Mouse (Mus musculus): ENCODE measurements at regions not wholly inside any gene's neighbourhood (a gene's known extent, or its start where the extent isn't known, plus 50 kb on each side); places are given as distances from the start of the nearest gene placed in this dataset.

DNA sequence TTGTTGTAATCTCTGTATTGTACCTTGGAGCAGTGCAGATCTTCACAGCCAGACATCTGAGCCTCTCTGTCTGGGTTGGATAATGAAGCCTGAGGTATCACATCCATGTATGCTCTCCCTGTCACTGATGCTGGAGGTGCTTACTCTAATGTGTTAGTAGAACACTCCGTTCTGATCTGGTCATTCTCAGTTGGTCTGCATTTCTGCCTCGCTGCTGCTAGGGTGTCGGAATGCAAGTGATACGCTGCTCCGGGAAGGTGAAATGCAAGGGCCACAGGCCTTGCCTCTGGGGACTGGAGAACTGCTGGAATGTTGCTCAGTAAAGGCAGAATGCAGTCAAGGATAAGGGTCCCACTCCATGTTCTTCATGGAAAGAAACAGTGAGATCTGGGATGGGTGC, 67.1 kb upstream of the Gm6993 start:
- TF ChIP-seq CTCF (IDR thresholded peaks at IDR 0.05; ENCODE audit: control insufficient read depth, insufficient read depth, insufficient read length) (no peak), MAX (IDR thresholded peaks at IDR 0.05) (no peak), MYOG (IDR thresholded peaks at IDR 0.05; ENCODE audit: control insufficient read depth, extremely low read depth, insufficient read length) (no peak), FOSL1 (IDR thresholded peaks at IDR 0.05; ENCODE audit: insufficient read depth, low read length, poor library complexity, severe bottlenecking) (no peak), USF1 (IDR thresholded peaks at IDR 0.05; ENCODE audit: low read depth) (no peak), MYOD1 (IDR thresholded peaks at IDR 0.05; ENCODE audit: control insufficient read depth, insufficient read length, low read depth) (no peak), CEBPB (IDR thresholded peaks at IDR 0.05; ENCODE audit: low read depth) (no peak)
- H3K79me2 ChIP-seq (ENCODE audit: control insufficient read depth, insufficient read depth): no peaks in the 10 kb centered on the region
- no peaks in the 10 kb centered on the region for H3K79me3 ChIP-seq (ENCODE audit: low read depth)

DNA sequence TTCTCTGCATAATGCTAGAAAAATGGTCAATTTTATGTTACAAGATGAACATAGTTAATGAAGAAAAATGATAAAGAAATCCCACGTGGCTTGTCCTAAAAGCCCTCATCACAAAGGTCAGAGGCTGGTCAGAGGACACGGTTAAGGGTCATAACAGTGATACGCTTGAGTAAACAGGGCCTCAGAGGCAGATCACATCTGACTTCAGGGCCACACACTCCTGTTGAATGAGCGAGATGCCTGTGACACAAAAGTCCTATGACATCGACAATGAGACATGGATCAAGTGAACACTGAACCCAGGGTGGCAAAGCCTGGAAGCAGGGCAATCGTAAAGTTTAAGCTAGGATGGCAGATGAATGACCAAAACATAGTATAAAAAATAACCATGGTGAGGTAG, 61.0 kb upstream of the Gm6993 start:
- Histone ChIP-seq H3K79me2 (ENCODE audit: control insufficient read depth, insufficient read depth) (no peaks in the 10 kb centered on the region), H3K36me3 (ENCODE audit: control insufficient read depth, insufficient read depth) (no peaks in the 10 kb centered on the region), H3K27me3 (ENCODE audit: control insufficient read depth, insufficient read depth, insufficient read length) (no peaks in the 10 kb centered on the region), H3K79me3 (ENCODE audit: low read depth) (no peaks in the 10 kb centered on the region), H3K4me3 (ENCODE audit: insufficient read depth, poor library complexity, severe bottlenecking) (no peak overlapping the region), H3ac (ENCODE audit: control insufficient read depth, insufficient read length, low read depth) (no peak overlapping the region)
- TF ChIP-seq MYOD1 (IDR thresholded peaks at IDR 0.05; ENCODE audit: control insufficient read depth, insufficient read length, low read depth) (no peak), USF1 (IDR thresholded peaks at IDR 0.05; ENCODE audit: low read depth) (no peak), FOSL1 (IDR thresholded peaks at IDR 0.05; ENCODE audit: insufficient read depth, low read length, poor library complexity, severe bottlenecking) (no peak), MYOG (IDR thresholded peaks at IDR 0.05; ENCODE audit: control insufficient read depth, extremely low read depth, insufficient read length) (no peak), CTCF (IDR thresholded peaks at IDR 0.05; ENCODE audit: control insufficient read depth, insufficient read depth, insufficient read length) (no peak), CEBPB (IDR thresholded peaks at IDR 0.05; ENCODE audit: low read depth) (no peak), MAX (IDR thresholded peaks at IDR 0.05) (no peak)

More for the DNA sequence above, 67.1 kb upstream of the Gm6993 start:
- Histone ChIP-seq H3K4me3 (ENCODE audit: insufficient read depth, poor library complexity, severe bottlenecking) (no peak overlapping the region), H3K27me3 (ENCODE audit: control insufficient read depth, insufficient read depth, insufficient read length) (no peaks in the 10 kb centered on the region), H3K36me3 (ENCODE audit: control insufficient read depth, insufficient read depth) (no peaks in the 10 kb centered on the region), H3ac (ENCODE audit: control insufficient read depth, insufficient read length, low read depth) (no peak overlapping the region)

DNA sequence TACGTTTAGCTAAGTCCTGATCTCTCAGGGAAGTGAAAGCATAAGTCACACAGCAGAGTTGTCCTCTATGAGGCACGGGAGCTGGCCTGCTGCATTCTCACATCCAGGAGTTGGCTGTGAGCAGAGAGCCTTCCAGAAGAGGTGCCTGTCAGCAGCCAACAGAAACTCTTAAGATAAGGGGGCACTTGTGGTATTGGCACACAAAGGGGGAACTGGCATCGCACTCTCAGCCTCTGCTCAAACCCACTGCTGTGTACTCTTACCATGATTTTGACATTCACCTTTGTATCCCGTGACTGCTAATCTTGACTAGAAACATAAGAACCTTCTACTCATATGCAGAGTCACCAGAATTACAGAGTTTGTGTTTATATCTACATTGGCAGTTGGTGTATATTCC, 56.9 kb upstream of the Gm6993 start:
- Histone ChIP-seq H3K36me3 (ENCODE audit: control insufficient read depth, insufficient read depth) (no peaks in the 10 kb centered on the region), H3K79me3 (ENCODE audit: low read depth) (no peaks in the 10 kb centered on the region), H3K4me3 (ENCODE audit: insufficient read depth, poor library complexity, severe bottlenecking) (no peak overlapping the region), H3K79me2 (ENCODE audit: control insufficient read depth, insufficient read depth) (no peaks in the 10 kb centered on the region), H3K27me3 (ENCODE audit: control insufficient read depth, insufficient read depth, insufficient read length) (no peaks in the 10 kb centered on the region), H3ac (ENCODE audit: control insufficient read depth, insufficient read length, low read depth) (no peak overlapping the region)
- TF ChIP-seq USF1 (IDR thresholded peaks at IDR 0.05; ENCODE audit: low read depth) (no peak), CTCF (IDR thresholded peaks at IDR 0.05; ENCODE audit: control insufficient read depth, insufficient read depth, insufficient read length) (no peak), FOSL1 (IDR thresholded peaks at IDR 0.05; ENCODE audit: insufficient read depth, low read length, poor library complexity, severe bottlenecking) (no peak), MYOD1 (IDR thresholded peaks at IDR 0.05; ENCODE audit: control insufficient read depth, insufficient read length, low read depth) (no peak), CEBPB (IDR thresholded peaks at IDR 0.05; ENCODE audit: low read depth) (no peak), MAX (IDR thresholded peaks at IDR 0.05) (no peak), MYOG (IDR thresholded peaks at IDR 0.05; ENCODE audit: control insufficient read depth, extremely low read depth, insufficient read length) (no peak)

DNA sequence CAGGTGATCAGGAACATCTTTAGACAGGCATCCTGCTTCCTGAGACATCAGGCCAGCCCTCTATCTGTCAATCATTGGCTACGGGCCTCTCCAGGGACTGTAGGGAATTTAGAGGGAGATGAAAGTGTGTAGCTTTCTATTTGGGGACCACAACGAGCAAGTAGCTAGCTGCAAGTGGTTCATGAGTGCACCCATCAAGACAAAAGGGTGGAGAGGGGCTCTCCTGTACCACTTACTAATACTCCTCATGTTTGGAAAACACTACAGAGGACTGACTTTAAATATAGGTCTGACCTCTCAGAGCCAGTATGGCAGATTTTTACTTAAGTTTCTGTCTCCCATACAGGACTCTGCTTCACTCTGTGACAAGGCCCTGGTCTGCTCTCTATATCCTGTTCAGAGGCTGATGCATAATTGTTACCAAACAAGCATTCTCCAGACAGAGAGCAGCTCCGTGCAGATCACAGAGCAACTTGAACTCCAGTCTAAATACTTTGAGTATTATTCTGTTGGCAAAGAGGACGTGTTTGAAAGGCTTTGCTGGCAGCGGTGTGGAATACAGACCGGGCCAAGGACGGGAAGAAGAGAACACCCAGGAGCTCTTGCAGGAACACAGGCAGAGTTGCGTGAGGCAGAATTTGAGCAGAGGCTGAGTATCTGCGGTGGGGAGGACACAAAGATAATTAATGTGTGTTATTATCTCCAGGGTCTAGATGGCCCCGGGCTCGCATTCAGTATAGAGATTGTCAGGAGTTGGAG, 56.2 kb upstream of the Gm6993 start:
- H3K79me2 ChIP-seq (ENCODE audit: control insufficient read depth, insufficient read depth): no peaks in the 10 kb centered on the region
- H3K79me3 ChIP-seq (ENCODE audit: low read depth): no peaks in the 10 kb centered on the region
- H3K4me3 ChIP-seq (ENCODE audit: insufficient read depth, poor library complexity, severe bottlenecking): no peak overlapping the region
- H3ac ChIP-seq (ENCODE audit: control insufficient read depth, insufficient read length, low read depth): no peak overlapping the region
- no peaks in the 10 kb centered on the region for H3K36me3 ChIP-seq (ENCODE audit: control insufficient read depth, insufficient read depth)
- H3K27me3 ChIP-seq (ENCODE audit: control insufficient read depth, insufficient read depth, insufficient read length): no peaks in the 10 kb centered on the region
- no peak for TF ChIP-seq USF1 (IDR thresholded peaks at IDR 0.05; ENCODE audit: low read depth)
- TF ChIP-seq FOSL1 (IDR thresholded peaks at IDR 0.05; ENCODE audit: insufficient read depth, low read length, poor library complexity, severe bottlenecking): no peak
- no peak for TF ChIP-seq MYOG (IDR thresholded peaks at IDR 0.05; ENCODE audit: control insufficient read depth, extremely low read depth, insufficient read length)
- no peak for TF ChIP-seq MAX (IDR thresholded peaks at IDR 0.05)
- TF ChIP-seq MYOD1 (IDR thresholded peaks at IDR 0.05; ENCODE audit: control insufficient read depth, insufficient read length, low read depth): no peak
- no peak for TF ChIP-seq CTCF (IDR thresholded peaks at IDR 0.05; ENCODE audit: control insufficient read depth, insufficient read depth, insufficient read length)
- TF ChIP-seq CEBPB (IDR thresholded peaks at IDR 0.05; ENCODE audit: low read depth): no peak

DNA sequence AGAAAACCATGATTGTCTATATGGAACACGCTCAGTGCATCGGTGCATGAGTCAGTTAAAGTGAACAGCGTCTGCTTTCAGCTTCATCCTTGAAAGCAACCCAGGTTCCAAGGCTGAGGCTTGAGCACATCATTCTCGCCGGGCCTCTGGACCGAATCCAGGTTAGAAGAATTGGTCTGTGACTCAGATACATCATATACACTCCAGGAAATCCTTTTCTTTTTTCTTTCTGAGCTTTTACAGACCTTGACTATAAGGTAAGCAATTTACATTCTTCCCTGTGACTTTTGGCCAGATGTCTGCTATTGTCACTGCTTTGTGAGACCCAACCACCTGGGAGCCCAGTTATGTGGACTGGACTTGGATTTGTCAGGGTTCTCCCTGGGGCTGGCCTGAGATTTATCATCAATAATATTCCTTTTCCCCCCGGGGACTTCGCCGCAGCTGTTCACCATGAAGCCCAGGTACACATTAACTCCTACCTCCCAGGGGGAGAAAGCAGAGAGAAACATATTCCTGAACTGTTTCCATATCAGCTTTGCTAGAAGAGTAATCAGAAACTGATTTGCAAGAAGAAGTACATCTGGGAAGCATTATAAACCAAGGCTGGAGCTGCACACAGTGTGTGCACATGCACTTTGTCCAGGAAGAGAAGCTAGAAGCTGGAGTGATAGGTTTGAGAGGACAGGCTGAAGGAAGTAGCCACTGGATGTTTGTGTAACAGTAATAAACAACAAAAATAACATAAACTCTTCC, 55.2 kb upstream of the Gm6993 start:
- Histone ChIP-seq H3K4me3 (ENCODE audit: insufficient read depth, poor library complexity, severe bottlenecking) (no peak overlapping the region), H3K27me3 (ENCODE audit: control insufficient read depth, insufficient read depth, insufficient read length) (no peaks in the 10 kb centered on the region), H3K79me3 (ENCODE audit: low read depth) (no peaks in the 10 kb centered on the region), H3K79me2 (ENCODE audit: control insufficient read depth, insufficient read depth) (no peaks in the 10 kb centered on the region), H3ac (ENCODE audit: control insufficient read depth, insufficient read length, low read depth) (no peak overlapping the region), H3K36me3 (ENCODE audit: control insufficient read depth, insufficient read depth) (no peaks in the 10 kb centered on the region)
- no peak for TF ChIP-seq CEBPB (IDR thresholded peaks at IDR 0.05; ENCODE audit: low read depth)
- no peak for TF ChIP-seq MYOG (IDR thresholded peaks at IDR 0.05; ENCODE audit: control insufficient read depth, extremely low read depth, insufficient read length)
- TF ChIP-seq MAX (IDR thresholded peaks at IDR 0.05): no peak
- no peak for TF ChIP-seq MYOD1 (IDR thresholded peaks at IDR 0.05; ENCODE audit: control insufficient read depth, insufficient read length, low read depth)
- no peak for TF ChIP-seq FOSL1 (IDR thresholded peaks at IDR 0.05; ENCODE audit: insufficient read depth, low read length, poor library complexity, severe bottlenecking)
- TF ChIP-seq USF1 (IDR thresholded peaks at IDR 0.05; ENCODE audit: low read depth): no peak
- no peak for TF ChIP-seq CTCF (IDR thresholded peaks at IDR 0.05; ENCODE audit: control insufficient read depth, insufficient read depth, insufficient read length)

Measured in C2C12 (cell line).